Mouse (Mus musculus): ENCODE results near the gene Frmd4a. TPM values are rescaled to one million over a fixed set of nuclear protein-coding genes. Genes with fewer than 3 reads are reported as not detected.
A peak's percentile ranks its signal among the peaks of the same experiment; 100 is the strongest.
"Not testable (repeated sequence)": the region's sequence is repeated elsewhere in the genome, so short reads cannot be mapped to it uniquely, and the experiment has no call there.

Gene Frmd4a
- total RNA-seq, 4 experiments from 2014 or later: 16.0 to 23.6 (median 21.8) TPM

DNA sequence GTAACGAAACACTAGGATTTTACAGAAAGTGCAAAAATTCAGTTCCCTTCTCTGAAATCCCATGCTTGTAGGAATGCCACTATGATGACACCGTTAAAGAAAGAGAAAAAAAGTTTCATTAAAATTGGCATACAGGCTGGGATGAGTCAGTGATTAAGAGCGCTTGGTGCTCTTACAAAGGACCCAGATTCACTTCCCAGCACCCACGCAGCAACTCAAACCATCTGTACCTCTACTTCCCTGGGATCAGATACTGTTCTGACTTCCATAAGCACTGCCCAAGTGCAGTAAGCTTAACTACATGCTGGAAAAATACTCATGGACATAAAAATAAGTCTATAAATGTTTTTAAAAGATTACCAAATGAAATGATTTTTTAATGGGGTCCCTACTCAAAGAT, 599.5 kb downstream of the Frmd4a start:
- no peak for DNase-seq (ENCODE audit: low spot score)

DNA sequence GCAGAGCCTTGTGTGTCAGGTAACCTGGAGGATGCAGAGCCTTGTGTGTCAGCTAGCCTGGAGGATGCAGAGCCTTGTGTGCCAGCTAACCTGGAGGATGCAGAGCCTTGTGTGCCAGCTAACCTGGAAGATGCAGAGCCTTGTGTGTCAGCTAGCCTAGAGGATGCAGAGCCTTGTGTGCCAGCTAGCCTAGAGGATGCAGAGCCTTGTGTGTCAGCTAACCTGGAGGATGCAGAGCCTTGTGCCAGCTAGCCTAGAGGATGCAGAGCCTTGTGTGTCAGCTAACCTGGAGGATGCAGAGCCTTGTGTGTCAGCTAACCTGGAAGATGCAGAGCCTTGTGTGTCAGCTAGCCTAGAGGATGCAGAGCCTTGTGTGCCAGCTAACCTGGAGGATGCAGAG, 601.6 kb downstream of the Frmd4a start:
- not testable (repeated sequence) for DNase-seq (ENCODE audit: low spot score)

DNA sequence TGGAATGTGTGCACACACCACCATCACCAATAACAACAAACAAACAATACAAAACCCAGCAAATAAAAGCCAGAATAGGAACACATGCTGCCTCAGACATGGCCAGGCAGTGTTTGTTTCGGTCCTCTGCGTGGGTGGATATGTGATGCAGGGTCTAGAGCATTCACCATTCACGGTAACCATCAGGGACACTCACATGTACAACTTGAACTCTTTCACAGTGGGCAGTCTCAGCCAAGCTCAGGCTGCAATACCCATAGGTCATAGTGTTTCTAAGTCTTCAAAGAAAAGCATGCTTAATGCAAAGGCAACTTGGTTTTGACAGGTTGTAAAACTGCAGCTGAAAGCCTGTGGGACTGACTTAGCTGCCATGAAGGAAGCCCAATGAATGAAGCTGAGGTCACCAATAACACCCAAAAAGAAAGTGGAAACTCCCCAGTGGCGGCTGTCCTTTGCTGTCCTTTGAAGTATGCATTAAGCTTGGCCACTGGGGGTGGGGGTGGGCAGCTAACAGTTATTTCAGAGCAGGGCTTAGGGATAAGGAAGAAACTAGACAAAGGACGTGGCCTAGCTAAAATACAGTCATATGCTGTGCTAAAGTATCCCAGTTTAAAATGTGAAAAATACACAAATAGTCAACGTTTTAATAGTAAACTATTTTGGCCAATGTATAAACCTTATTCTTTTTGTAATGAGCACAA, 602.5 kb downstream of the Frmd4a start:
- DNase-seq (ENCODE audit: low spot score): no peak

DNA sequence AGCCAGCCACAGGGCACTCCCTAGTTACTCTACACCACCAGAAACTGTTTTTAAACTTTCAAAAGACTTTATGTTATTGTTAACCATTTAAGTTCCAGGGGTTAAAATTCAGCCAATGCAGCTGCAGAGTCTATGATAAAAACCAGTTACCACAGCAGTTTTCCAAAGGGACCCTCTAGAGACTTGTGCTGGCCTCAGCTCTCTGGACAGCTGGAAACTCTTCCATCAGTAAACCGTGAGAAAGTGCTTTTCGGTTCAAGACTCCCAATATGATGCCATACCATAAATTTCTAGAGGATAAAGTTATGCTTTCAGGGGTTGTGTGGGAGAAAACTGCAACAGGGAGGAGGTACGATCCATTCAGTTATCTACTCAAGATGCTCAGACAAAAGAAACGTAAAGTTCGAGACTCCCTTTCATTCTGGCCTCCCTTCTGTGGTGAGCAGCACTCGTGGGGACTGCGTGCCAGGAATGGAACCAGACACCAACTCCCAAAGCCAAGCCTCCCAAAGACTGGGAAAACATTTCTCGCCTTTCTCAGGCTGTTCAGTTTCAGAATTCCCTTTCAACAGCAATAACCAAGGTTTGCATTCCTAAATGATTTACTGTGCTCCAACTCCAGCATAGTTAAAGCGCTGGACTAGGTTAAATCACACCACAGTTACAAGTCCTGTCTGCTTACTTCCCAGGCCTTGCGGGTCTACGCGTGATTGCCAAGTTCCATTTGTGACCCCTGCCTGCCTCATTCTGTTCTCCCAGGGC, 603.3 kb downstream of the Frmd4a start:
- peak; percentile 71 for DNase-seq (ENCODE audit: low spot score)

DNA sequence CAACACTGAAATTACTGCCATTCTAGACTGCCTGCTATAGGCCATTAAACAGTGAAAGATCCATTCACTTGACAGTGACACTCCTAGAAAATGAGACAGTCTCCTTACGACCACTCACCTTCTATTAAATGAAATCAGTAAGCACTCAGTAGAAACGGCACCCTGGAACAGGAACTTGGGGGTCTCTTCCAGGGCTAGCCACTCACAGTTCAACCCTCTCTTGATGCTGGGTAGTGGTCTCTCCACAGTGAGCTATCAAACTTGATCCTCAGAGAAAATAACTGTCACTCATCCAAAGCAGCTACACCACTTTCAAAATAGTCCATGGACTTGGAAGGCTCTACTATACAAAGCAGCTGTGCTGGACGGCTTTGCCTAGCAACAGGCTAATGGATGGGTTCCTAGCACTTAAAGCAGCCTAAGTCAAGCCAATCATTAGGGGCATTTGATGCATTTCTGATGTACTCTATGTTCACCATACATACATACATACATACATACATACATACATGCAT, 604.0 kb downstream of the Frmd4a start:
- DNase-seq (ENCODE audit: low spot score): peak; percentile 50

DNA sequence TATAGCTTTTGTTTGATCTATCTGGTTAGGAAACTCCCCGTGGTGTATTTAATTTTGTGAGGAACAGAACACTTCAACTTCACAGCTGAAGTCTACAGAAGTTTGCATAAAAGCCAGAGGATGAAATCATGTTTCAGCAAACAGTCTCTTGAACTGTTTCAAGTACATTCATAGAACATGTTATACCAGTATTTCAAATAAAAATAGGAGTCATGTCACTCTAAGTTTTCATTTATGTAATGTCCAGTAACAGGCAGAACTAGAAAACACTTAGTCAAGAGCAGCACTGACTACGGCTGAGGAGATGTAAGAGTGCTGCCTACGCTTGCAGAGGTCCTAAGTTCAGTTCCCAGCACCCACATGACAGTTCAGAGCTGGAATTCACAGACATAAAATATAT, 609.4 kb downstream of the Frmd4a start:
- DNase-seq (ENCODE audit: low spot score): no peak

DNA sequence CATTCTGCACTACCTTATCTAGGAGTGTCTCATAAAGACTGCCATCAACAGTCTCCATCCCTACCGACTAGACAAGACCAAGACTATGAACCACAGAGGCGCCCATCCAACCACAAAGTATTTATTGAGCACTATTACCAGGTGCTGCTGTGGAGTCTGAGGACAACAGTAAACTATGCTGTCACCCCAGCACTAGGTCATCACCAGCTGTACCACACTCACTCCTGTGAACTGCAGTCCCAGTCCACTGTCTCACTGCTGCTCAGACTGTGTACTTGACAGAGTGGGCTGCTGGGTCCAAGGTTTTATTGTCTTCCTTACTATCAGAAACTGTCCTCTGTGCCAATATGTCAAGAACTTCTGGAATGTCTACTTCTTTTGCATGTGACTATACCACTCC, 611.4 kb downstream of the Frmd4a start:
- no peak for DNase-seq (ENCODE audit: low spot score)

DNA sequence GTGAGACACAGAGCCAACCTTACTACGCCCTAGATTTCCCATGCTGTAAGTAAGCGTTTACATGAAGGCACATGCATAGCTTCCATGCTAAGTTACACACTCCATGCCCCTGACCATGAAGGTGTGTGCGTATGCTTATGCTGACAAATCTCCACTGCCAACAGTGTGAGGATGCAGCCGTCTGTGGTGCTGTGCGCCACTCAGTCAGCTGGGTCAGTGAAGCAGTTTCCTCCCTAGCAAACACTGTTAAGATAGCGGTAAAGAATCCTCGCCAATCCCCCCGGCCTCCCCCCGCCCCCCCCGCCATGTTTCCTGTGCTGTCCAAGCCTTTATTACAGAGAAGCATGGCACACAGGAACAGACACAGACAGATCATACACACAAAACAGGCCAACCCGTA, 612.0 kb downstream of the Frmd4a start:
- DNase-seq (ENCODE audit: low spot score): no peak

DNA sequence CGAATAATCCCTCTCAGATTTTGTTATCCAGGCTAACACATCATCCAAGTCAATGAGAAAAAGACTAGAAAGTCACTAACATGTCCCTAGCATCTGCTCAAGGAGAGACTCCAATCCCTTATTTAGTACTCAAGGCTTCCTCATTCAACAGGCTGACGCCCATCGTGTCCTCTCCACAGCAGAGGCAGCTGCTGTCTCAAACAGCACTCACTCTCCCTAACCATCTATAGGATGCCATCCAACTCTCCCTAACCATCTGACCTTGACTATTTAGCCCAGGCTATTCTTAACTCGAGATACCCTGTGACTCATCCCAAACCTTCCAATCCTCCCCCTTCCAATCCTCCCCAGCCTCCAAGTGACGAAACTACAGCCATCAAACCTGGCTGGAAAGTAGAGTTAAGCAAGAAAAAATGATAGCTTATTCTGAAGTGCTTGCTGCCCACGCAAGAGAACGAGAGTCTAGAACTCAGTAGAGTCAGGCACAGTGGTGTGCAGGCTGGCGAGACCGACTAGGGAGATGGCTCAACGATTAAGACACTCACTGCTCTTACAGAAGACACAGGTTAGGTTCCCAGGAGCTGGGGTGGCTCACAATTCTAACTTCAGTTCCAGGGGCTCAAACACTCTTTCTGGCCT, 612.8 kb downstream of the Frmd4a start:
- DNase-seq (ENCODE audit: low spot score): no peak

DNA sequence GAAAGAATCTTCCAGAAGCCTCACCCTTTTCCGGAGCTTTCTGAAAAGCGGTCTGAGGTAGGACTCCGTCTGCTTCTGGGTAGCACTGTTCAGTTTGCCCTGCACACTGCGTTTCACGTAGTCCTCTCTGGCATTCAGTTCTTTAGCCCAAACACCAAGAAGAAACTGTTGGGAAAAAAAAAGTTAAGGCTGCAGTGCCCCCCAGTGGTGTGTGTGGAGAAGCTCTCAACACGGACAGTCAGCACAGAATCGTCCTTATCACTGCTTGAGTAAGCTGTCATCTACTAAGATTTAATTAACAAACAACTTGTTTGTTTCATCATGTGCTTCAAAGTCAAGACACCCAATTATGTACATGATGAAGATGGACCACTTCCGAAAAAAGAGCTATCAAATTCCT, 618.3 kb downstream of the Frmd4a start:
- no peak for DNase-seq (ENCODE audit: low spot score)

DNA sequence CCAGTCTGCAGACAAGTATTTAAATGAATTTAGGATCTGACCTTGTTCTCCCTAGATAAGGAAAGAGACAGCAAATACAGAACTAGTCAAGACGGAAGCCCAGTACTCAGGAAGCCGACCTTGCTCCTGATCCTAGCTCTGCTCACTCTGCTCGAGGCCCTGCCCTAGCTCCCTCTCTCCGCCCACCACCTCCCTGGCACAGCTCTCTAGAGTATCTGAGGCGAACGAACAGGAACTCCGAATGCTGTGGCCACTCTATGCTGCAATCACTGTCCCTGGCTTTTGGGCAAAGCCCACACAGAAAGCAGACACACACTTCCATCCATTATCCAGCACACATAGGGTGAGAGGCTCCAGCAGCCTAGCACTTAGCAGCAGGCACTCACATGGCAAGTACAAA, 619.1 kb downstream of the Frmd4a start:
- no peak for DNase-seq (ENCODE audit: low spot score)

DNA sequence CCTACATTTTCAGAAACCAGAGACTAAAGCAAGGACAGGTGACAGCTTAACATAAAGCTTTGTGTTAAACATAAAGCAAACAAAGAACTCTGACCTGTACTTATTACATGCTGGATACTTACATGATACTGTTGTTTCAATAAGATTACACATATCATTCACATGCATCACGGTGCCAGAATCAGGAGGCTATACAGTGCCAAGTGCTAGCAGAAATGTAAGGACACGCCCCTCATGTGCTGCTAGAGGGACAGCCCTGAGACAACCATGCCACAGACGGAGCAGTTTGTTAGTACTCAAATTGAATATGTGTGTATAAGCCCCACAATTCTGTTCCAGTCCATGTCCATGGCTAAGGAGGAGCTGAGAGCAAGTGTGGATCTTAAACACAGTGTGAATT, 620.7 kb downstream of the Frmd4a start:
- DNase-seq (ENCODE audit: low spot score): no peak

DNA sequence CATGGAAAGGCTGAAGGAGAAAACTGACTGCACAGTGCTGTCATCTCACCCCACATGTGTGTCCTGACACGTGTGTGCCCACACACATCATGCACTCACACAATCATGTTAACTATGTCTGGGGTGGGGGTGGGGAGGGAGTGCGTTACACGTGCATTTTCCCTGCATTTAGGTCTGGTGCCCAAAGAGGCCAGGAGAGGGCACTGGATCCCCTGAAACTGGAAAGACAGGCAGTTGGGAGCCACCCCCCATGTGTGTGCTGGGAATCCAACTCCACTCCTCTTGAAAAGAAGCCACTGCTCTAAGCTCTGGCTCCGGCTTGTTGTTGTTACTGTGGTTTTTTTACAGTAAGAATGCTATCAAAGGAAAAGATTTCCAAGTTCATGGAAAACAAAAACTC, 627.5 kb downstream of the Frmd4a start:
- DNase-seq (ENCODE audit: low spot score): no peak

DNA sequence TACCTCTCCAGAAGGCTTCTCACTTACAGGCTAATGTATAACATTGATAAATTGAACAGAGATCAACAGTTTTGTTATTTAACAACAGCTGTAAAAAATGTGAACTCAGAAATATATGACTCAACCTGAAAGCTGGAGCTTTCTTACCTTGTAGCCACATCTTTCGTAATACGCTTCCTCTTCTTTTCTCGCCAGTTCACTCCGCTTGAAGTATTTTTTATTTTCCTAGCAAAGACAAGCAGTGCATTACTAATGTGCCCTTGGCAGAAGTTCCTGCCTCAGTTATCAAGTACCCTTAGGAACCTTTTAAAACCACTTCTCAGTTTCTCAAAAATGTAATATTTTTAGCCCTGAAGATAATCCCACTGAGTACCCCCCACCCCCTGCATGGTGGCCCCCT, 630.6 kb downstream of the Frmd4a start:
- DNase-seq (ENCODE audit: low spot score): no peak

DNA sequence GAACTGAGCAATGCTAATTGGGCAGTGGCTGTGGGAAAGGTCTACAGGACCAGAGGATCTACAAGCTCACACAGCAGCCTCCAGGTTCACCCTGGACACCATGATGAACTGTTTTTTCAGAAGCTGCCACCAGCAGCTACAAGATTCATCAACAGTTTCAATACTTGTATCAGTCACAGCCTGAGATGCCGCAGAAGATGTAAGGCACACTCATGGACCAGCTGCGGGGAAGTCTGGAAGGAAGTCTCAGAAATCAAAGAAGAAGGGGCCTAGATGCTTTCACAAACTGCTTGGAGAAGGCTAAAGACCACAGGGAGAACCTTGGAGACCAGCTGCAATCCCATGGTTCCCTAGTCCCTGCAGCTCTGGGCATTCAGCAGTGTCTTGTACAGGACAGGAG, 632.1 kb downstream of the Frmd4a start:
- DNase-seq (ENCODE audit: low spot score): no peak

DNA sequence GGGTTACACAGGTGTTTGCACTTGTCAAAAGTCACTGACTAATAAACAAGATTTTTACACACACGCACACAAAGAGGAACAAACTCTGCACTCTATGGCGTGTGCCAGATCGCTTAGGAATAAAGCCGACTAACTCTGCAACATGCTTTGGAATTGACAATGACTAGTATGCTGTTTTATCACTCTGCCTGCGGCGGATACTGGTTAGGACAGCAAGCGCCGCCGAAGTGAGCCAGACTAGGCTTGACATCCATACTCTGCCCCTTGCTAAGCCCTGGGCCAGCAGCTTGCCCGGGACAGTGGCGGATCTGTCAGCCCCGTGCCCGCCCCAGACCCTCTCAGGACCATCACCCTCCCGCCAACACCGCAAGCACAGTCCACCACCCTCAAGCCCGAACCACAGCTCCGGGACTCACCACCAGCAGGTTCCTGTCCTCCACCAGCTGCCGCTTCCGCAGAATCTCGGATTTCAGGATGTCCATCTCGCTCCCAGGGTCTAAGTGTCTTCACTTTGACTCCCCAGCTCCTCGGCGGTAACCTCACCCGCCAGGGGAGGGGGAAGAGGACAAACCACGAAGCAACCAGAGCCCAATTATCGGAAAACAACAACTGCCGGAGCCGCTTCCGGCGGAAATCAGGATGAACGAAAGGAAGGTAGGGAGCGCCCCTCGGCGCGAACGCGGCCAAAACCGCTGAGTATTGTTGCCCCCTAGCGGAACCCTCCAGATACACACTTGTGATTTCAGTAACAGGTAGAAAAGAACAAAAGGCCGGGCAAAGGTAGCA, 634.2 kb downstream of the Frmd4a start, which contains the start of gene Prpf18:
Gene Prpf18 (minus strand): TSS at position 614 of the 786 bp plus-strand sequence.
- DNase-seq (ENCODE audit: low spot score): peak; percentile 89

DNA sequence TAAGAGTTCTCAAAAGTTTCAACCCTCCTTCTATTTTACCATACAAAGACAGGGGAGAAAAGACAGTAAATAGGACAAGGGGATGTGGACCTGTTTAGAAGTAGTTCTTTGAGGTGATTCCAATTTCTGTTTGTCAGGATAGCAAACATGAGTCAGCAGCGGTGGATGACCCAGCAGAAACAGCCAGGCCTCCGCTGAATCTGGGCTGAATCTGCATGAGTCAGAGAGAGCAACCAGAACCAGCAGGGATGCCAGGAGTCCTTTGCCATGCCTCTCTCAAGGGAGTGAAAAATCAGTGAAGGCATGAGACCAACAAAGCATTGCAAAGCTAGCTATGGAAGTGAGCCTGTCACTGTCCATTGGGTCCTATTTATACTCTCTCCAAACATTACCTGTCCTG, 643.2 kb downstream of the Frmd4a start:
- DNase-seq (ENCODE audit: low spot score): no peak
